Mouse (Mus musculus) R1 (cell line): ENCODE data around the gene Aspg.

Experiments used
- DNase-seq: peaks from one replicate; pipeline ENCODE4 v3.0.0-alpha.2; 2018; ENCODE audit warnings: low read depth, low spot score

Gene Aspg

DNA sequence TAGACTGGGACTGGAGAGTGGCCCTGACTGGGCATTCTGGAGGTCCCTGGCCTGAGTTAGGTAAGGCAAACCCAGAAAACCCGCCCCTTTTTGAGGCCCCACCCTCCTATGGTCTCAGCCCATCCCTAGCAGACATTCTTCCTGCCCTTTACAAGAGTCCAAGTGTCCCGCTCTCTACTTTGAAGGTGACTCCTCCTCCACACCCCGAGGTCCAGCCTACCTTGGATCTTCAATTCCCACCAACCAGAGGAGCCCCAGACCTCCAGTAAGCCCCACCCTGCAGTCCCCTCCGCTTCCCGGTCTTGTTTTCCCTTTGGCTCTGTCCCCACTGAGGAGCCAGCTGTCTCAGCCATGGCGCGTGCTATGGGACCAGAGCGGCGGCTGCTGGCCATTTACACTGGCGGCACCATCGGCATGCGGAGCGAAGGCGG lies at the start of gene Aspg:
Gene Aspg (plus strand): TSS at position 139 of the 431 bp plus-strand sequence.
- peak; percentile 90 for DNase-seq

DNA sequence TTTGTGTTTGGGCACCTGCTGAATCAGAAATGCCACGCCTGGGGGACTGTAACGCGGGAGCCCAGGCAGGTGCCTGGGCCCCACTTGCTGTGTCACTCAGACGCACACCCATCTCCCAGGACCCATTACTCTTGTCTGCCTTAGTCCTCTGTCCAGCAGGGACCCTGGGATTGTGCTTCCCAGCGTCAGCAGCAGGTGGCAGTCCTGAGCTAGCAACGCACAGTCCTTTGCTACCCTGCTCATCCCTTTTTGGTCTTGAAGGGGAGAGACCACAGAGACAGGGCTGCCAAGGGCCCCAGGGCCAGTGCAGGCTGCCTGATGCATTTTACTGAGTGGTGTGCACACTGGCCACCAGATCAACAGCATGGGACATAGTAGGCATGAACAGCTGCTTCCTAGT lies 28.8 kb upstream of the Aspg start:
- peak; percentile 77 for DNase-seq

DNA sequence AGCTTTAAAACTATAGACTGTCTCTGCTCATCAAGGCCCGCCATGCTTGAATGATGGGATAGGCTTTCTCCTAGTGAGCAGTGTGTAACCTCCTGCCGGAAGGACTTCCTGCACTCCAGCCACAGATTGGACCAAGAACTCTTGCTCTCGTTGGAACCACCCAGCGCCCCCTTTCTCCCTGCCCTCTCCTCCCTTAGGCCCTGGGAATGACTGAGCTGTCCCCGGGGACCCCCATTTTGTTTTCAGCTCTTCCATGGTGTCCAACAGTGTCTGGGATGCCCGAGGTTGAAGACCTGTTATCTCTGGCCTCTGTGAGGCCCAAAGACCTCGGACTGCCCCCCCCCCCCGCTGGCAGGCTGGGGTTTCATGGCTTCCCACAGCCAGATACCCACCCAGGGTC lies 26.6 kb upstream of the Aspg start:
- no peak for DNase-seq

DNA sequence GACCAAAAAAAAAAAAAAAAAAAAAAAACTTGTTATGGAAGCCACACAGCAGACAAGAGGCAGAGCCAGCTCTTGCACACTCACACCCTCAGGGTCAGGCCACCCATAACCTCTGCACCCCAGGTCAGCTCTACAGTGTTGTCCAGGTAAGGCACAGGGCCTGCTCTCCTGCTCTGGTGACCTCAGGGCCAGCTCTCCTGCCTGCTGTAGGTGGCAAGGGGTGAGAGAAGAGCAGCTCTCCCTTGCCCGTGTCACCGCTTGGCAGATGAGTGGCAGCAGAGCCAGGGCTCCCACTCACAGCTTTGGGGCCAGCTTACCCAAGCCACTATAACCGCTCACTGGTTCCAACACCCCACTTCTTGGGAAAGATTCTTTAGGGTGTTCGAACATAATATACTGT lies 25.6 kb upstream of the Aspg start:
- DNase-seq, result no peak

DNA sequence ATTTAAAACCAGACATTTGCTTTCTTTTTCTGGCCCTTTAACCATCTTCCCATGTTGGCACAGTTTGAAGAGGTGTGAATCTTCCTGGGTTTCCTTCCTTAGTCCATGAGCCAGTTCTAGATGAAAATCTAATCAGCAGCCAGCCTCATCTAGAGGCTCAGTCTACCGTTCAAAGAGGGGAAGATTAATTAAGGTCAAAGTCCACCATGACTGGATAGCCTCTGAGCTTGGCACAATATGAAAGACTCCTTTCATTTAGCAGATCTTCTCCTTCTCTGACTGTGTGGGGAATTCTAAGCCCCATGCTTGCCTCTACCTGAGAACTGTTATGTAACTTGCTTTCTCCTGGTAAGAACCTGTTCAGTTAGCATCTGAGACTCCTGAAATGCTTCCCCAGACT lies 24.2 kb upstream of the Aspg start:
- DNase-seq, result no peak

DNA sequence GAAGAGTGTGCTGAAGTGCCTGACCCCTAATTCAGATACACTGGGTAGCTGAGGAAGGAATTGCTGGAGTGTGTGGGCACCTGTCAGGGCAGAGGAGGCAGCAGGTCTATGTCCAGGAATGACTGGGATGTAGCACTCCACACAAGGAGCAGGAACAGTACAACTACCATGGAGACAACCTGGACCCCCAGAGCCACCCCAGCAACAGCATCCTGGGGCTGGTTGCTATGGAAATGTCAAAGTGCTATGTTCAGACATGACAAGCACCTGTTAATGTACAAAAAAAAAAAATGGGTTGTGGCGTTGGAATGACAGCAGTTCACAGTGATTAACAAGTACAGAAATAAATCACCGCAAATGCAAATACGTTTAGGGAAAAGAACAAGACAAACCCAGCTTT lies 20.2 kb upstream of the Aspg start:
- DNase-seq, result no peak

DNA sequence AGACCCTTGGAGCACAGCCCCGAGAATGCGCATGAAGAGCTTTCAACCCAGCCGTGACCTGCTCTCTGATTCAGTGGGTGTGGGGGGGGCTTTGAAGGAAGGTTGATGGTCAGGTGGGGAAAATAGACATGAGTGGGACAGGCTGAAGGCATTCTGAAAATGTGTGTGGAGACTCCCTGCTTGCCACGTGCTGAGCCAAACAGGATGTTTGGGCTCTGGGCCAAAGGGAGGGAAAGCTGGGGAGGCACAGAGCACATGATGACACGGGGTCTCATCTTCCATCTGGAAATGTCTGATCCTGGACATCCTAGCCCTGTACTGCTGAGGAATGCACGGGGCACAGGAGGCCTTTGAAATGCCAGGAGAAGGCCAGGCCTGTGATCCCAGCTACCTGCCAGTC lies 19.8 kb upstream of the Aspg start:
- no peak for DNase-seq

DNA sequence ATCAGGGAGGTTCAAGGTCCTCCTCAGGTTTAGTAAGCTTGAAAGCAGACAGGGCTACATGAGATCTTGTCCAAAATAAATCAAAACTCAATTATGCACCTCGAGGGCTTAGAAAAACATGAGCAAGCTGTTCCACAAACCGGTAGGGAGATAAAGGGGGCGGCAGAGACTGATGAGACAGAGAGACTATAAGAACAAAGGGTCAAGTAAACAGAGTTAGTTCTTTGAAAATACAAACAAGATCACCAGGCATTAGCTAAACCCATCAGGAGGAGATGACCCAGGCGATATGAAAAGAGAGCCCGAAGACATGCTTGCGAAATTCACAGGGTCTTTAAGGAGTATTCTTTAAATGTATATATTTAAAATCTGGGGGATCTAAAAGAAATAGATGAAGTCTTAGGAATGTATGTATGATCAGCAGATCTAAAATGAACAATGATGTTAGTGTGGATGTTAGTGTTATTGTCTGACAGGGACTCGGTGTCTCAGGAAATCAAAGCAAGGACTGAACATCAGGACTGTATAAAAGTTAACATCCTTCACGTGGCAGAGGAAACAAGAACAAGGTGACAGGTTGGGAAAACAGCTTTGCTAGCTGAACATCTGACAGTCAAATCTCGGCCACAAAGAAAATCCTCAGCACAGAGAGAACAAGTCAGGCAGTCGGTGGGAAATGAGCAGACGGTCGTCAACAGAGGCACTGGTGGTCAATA lies 17.7 kb upstream of the Aspg start:
- DNase-seq, result no peak

DNA sequence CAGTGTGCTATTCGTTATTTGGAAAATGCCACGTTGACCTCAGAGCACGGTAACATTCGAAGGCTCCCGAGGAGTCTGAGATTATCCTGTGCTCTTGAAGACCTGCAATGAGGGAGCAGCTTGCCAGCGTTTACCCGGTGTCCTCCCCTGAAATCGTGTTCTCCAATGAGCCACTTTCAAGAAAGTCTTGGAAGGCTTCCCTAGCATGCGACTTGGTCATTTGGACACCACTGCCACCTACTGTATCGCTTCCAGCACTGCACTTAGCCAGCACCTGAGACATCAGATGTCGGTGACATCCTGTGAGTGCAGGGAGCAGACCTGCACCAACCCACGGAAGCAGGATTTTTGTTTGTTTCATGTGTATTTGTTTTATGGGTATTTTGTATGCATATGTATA lies 15.4 kb upstream of the Aspg start:
- peak; percentile 82 for DNase-seq

DNA sequence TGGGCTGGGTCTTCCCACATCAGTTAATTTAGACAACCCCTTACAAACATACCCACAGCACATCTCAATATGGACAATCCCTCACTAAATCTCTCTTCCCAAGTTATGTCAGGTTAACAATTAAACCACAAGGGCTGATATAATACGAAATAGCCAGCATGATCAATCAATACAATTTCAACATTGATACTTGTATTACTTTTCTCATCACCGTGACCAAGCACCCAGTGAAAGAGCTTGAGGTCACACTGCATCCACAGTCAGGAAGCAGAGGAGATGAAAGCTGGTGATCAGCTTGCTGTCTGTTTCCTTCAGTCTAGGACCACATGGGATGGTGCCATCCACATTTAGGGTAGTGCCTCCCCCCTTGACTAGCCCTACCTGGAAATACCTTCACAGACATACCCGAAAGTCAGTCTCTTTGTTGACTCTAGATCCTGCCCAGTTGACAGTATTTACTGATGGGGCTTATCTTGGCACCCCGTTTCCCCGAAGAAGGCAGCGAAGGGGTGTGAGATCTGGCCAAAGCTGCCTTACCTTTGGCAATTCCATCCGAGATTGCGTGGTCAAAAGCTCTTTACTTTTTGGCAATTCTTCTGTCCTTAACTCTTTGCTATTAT lies 12.1 kb upstream of the Aspg start:
- no peak for DNase-seq

DNA sequence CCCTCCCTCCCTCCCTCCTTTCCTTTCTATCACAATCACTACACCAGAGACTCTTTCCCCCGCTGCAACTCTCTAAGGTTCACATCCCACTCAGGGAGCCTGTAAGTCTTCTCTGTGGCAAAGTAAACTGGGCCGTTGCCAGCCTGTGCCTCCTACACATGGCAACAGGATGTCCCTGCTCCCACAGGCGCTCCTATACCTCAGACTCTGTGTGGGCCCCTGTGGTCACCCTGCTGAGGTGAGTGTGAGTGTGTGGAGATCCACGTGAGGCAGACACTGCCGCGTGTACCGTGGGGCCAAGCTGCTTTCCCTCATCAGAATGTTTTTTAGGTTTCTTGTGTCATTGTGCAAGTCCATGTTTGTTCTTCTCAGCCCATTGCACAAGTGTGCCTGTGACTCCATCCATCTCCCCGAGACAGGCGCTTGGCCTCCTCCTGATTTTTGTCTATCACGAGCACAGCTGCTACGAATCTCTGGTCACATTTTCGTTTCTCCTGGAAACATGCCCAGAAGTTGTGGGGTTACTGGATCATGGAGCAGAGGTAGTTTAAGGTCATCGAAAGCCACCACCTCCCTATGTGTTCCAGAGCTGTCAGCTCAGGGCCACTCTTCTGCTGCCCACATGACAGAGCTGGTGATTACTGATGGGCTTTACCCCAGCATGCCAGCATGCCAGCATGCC lies 10.3 kb upstream of the Aspg start:
- DNase-seq, result no peak

DNA sequence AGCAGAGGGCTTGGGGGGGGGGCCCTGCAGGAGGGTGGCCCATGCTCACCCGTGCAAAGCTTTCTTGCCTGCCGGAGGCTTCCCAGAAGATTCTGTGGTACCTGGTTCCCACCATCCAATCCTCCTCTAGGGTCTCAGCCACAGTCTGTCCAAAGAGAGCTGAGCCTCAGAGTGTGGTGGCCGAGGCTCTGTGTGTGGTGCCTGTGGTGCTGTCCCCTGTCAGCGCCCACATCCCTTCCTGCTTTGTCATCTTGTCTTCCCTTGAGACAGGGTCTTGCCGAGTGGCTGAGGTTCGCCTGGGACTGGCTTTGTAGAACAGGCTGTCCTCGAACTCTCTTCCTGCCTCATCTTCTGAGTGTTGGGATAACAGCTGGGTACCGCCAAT lies 9.8 kb upstream of the Aspg start:
- no peak for DNase-seq

DNA sequence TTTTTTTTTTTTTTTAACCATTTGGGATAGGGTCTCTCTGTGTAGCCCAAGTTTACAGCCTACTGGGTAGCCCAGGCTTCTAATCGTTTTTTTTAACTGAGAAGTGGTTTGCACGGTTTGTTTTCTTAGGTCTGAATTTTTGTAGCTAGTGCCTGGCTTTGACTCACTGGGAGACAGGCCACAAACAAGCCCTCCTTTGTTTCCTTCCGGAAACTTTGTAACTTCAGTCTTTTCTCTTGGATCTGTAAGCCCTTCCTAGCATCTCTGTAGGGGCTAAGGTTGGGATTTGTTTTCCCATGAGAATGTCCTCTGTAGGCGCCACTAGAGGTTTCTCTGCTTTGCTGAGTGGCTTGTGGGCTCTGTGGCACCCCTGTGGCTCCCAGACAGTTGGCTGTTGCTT lies 6.4 kb upstream of the Aspg start:
- DNase-seq, result no peak

DNA sequence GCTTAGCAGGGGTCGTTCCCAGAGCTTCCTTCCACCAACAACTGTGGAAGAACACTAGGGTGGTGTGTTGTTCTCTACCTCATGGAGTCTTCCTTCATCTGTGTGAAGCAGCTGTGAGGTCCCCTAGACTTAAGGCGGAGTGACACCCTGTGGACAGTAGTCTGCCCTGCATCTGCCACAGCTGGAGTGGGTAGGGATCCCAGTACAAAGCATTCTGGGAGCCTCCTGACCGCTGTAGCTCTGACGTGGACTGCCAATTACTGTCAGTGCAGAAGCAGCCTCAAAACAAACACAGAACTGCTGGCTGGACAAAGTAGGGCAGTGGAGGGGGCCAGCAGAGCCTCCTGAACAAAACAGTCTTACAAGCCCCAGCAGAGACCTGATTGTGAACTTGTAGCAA lies 5.4 kb upstream of the Aspg start:
- DNase-seq, result no peak

DNA sequence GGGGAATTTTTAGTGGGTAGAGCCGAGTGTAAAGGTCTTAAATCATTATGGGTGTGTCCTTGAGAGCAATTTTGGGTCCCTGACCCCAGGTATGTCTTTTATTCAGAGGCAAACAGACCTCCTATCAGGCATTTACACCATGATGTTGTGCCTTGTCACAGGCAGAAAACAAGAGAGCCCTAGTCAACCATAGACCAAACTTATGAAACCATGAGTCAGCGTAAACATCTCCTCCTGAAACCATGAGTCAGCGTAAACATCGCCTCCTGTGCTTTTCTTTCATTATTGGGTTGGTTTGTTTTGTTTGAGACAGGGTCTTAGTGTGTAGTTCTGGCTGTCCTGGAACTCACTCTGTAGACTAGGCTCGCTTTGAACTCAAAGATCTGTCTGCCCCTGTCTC lies 3.3 kb upstream of the Aspg start:
- DNase-seq, result no peak

DNA sequence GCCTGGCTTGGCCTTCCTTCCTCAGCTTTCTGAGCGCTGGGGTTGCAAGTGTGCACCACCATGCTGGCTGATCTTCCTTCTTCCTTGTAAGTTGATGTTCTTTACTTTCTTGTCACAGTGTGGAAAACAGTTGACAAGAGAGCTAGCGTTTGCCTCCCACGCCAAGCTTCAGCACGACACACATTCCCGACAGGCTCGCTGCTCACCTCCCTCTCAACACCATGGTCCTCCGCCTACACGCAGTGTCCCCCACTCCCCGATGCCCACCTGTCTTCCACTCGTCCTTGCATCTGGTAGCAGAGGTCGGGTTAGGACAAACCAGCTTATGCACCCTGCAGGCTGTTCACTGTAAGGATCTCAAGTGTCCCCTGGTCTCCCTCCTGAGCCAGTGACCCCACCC lies 1.6 kb upstream of the Aspg start:
- DNase-seq, result no peak

DNA sequence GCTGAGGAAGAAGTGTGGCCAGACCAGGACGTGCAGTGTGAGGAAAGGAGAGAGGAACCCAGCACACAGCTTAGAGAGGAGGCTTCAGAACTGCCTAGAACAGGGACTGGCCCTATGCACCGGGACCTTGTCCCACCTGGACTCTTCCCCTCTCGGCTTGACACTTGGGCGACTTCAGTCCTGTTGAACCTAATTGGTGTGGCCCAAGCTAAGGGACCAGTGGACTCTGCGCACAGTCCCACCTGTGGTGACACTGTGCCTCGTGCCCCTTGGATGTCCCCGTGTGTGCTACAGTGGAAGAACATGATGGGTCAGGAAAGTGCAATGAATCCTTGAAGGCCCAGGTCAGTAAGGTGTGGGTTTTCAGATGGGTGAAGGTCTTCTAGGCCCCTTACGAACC lies 1.2 kb downstream of the Aspg start:
- DNase-seq, result no peak

DNA sequence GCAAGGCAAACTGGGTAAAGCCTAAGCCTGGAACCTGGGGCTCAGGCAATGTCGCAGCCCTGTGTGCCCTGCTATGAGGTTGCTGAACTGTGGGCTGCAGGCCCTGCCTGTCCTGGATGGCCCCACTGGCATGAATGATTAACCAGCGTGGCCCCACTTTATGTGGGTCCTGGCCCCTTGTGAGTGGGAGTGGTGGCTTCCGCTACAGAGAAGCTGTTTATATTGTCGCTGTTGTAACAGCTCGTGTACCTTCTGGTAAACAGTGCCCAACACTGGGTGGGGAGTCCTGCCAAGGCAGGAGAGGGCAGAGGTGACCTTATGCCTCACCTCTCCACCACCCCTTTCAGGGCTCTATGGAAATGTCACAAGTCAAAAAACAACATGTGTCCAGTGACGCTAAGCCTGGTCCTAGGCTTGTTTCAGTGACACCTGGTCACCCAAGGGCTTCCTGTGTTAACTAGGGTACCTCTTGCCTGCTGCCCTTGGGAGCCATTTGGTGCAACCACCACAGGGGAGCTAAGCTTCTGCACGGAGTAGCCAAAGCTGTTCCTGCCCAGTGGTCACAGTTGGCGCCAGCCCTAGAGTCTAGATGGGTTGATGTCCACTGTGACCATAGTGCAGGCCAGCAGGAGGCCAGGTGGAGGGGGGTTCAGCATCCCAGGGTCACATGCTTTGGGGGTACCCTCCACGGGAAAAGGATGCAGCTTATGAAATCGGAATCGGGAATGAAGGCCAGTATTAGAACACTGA lies 2.4 kb downstream of the Aspg start:
- no peak for DNase-seq

DNA sequence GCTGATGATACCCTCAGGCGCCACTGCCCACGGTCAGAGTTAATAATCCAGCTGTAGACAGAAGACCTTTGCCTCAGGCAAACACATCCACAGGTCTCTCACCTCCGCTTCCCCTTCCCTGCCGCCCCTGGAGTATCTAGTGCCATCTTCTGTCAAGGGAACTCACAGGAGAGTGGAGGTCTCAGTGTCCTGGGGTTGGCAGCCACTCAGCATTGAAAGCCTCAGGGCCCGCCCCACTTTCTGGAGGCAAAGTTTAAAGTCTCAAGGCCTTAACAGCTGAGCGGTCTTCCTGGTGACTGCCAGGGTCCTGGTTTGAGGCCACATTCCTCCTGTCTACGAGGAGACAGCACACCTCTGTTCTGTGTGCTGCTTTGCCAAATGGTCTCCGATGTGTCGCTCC lies 3.2 kb downstream of the Aspg start:
- no peak for DNase-seq

DNA sequence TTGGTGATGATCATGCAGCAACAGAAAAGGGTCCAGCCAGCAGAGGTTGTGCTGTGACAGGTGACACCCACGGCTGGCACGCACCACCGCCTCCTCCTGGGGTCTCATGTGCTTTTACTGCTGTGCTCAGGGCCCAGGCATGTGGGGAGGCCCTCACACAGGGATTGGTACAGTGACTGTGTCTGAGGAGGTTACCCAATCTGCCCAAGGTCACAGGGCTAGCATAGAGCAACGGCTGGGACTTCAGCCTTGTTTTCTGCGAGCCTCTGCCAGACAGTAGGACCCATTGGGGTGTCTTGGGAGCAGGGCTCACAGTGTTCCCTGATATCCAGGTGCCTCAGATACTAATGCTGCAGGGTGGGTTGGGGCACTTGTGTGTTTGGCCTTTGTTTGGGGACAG lies 4.8 kb downstream of the Aspg start:
- DNase-seq, result no peak

DNA sequence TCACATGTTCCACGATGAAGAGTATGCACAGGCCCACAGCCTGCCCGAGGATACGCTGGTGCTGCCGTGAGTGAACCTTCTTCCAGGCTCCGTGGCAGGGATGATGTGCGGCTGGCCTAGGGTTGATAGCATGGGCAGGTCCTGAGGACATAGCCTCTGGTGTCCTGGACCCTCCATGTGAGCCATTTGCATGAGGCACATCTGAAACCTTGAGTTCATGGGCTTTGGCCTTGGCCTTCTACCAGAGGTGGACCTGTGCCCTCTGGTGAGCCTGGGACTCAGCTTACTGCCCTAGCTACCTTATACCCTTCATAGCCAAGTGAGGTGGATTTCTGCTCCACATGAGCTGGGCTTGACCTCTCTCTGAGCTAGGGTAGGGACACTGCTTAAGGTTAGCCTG lies 5.8 kb downstream of the Aspg start:
- DNase-seq, result no peak

DNA sequence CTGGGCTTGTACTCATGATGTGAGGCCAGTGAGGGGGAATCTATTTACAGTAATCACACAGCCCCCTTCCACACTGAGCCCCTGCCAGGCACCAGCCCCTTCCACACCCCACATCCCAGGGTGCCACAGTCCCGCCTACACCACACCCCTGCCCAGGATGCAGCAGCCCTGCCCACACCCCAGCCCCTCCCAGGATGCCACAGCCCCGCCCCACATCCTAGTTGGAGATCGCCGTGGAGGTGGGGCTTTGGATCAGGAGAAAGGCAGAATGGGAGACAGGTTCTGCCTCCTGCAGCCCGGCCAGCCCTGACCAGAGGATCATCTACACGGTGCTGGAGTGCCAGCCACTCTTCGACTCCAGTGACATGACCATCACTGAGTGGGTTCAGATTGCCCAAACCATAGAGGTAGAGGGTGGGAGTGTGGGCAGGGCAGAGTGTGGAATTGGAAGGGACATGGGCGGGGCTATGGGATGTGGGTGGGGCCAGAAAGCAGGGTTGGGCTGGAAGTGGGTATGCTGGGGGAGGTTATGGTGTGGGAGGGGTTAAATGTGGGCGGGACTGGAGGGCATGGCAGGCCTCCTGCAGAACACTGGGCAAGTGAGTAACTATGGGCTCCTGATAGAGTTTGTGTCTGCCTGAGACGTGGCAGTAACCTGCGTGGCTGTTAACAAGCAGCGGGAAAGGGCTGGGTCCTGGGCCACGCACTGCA lies 6.4 kb downstream of the Aspg start:
- peak; percentile 87 for DNase-seq
